Mouse (Mus musculus) MEL (cell line): ENCODE data around the gene Synpo2.

Experiments
- CHD1 ChIP-seq: IDR thresholded peaks from 2 replicates; pipeline ENCODE4 v1.6.1; 2012; ENCODE audit warnings: low read depth, mild to moderate bottlenecking, inconsistent platforms, low read length, improper control_type of control experiment
- CTCF ChIP-seq, 3 experiments: IDR thresholded peaks in 2 of 3; conservative IDR thresholded peaks in 1 of 3; 2 replicates each; pipeline ENCODE4 v1.5.1; 2011 to 2012; ENCODE audit warnings: low read length in 3 of 3, low read depth in 2 of 3, mild to moderate bottlenecking in 2 of 3, improper control_type of control experiment in 1 of 3, inconsistent platforms in 1 of 3, mixed read lengths in 1 of 3, moderate library complexity in 1 of 3; ENCODE audit not compliant: control insufficient read depth in 1 of 3, insufficient read depth in 1 of 3, poor library complexity in 1 of 3, severe bottlenecking in 1 of 3
- EP300 ChIP-seq, 2 experiments: IDR thresholded peaks; 2 replicates each; pipeline ENCODE4 v1.6.1; 2011; ENCODE audit warnings: improper control_type of control experiment in 2 of 2, low read length in 2 of 2, low read depth in 1 of 2, mild to moderate bottlenecking in 1 of 2
- HCFC1 ChIP-seq: IDR thresholded peaks from 2 replicates; pipeline ENCODE4 v1.6.1; 2012; ENCODE audit warnings: low read depth, mild to moderate bottlenecking, inconsistent platforms, low read length, improper control_type of control experiment, moderate library complexity
- NRF1 ChIP-seq: IDR thresholded peaks from 2 replicates; pipeline ENCODE4 v1.6.1; 2014; ENCODE audit warnings: low read depth, mild to moderate bottlenecking, inconsistent platforms, low read length, improper control_type of control experiment, moderate library complexity; ENCODE audit not compliant: poor library complexity, insufficient read depth, severe bottlenecking
- POLR2A ChIP-seq, 2 experiments: IDR thresholded peaks; 2 replicates each; pipeline ENCODE4 v1.6.1; 2011 to 2012; ENCODE audit warnings: low read length in 2 of 2, mild to moderate bottlenecking in 2 of 2, control low read depth in 1 of 2, improper control_type of control experiment in 1 of 2, low read depth in 1 of 2, moderate library complexity in 1 of 2; ENCODE audit not compliant: control insufficient read depth in 1 of 2, insufficient read depth in 1 of 2, poor library complexity in 1 of 2
- TAL1 ChIP-seq: IDR thresholded peaks from 2 replicates; pipeline ENCODE4 v1.6.1; 2012; ENCODE audit warnings: mild to moderate bottlenecking, inconsistent platforms, low read length, moderate library complexity, mixed read lengths
- ZMIZ1 ChIP-seq: IDR thresholded peaks from 2 replicates; pipeline ENCODE4 v1.6.1; 2012; ENCODE audit warnings: low read depth, mild to moderate bottlenecking, inconsistent platforms, low read length, improper control_type of control experiment, moderate library complexity

- TF ChIP-seq EP300 (IDR thresholded peaks at IDR 0.05; ENCODE audit: low read depth in 1 of 2, low read length in 2 of 2) (no peak), CHD1 (no peak), HCFC1 (no peak), ZMIZ1 (no peak), POLR2A (IDR thresholded peaks at IDR 0.05; ENCODE audit: control insufficient read depth in 1 of 2, insufficient read depth in 1 of 2, low read depth in 1 of 2, low read length in 2 of 2, poor library complexity in 1 of 2) (no peak), CTCF (IDR thresholded peaks at IDR 0.05 in 2 of 3, conservative IDR thresholded peaks at IDR 0.05 in 1 of 3; ENCODE audit: control insufficient read depth in 1 of 3, insufficient read depth in 1 of 3, low read depth in 2 of 3, low read length in 3 of 3, poor library complexity in 1 of 3, severe bottlenecking in 1 of 3) (no peak), NRF1 (no peak), TAL1 (no peak)
These were observed 124.8 kb downstream of the Synpo2 start for GRCm38 (mm10) chr3:123111071-123111711.
